Mouse (Mus musculus) stomach, postnatal 0 days (tissue): Measurements from ENCODE around the gene Carmil1.

Experiments used
- CTCF ChIP-seq: IDR thresholded peaks from 2 replicates; pipeline ENCODE4 v1.5.1; 2016; ENCODE audit warnings: antibody characterized with exemption, low read depth, mild to moderate bottlenecking, moderate library complexity
- EP300 ChIP-seq: optimal IDR thresholded peaks from 2 replicates; pipeline ENCODE3; 2016; ENCODE audit warnings: antibody characterized with exemption

- peak; percentile 28 for TF ChIP-seq CTCF
- no peak for TF ChIP-seq EP300
These were observed 289.7 kb downstream of the Carmil1 start, which contains the start of gene Scgn for GRCm38 (mm10) chr13:23990928-23991327.
